Mouse (Mus musculus) CH12.LX (cell line): ENCODE results near the gene Gtf2h1. TPM values are rescaled to one million over a fixed set of nuclear protein-coding genes. Genes with fewer than 3 reads are reported as not detected.

ENCODE experiments used
- DNase-seq: peaks from one replicate; pipeline ENCODE4 v3.0.0-alpha.2; 2013; ENCODE audit errors: extremely low read depth
- H3K27ac ChIP-seq: 2 replicates; pipeline ENCODE4 v1.5.1; 2012; ENCODE audit warnings: low read depth, mild to moderate bottlenecking, control low read depth, moderate library complexity; ENCODE audit not compliant: insufficient read depth
- H3K27me3 ChIP-seq: replicated peaks from 2 replicates; pipeline ENCODE3; 2012; ENCODE audit warnings: inconsistent platforms
- H3K36me3 ChIP-seq, 2 experiments: replicated peaks in 1 of 2; 2 replicates each; pipeline versions ENCODE3 to v1.6.1; 2012; ENCODE audit warnings: inconsistent platforms in 1 of 2, low read length in 1 of 2, mild to moderate bottlenecking in 1 of 2, mixed read lengths in 1 of 2, moderate library complexity in 1 of 2; ENCODE audit not compliant: control insufficient read depth in 1 of 2, insufficient read depth in 1 of 2
- H3K4me1 ChIP-seq, 2 experiments: 2 replicates each; pipeline ENCODE4 v1.6.1; 2012; ENCODE audit warnings: inconsistent platforms in 1 of 2, moderate library complexity in 1 of 2; ENCODE audit not compliant: insufficient read depth in 2 of 2, control insufficient read depth in 1 of 2
- H3K4me2 ChIP-seq: 2 replicates; pipeline ENCODE4 v1.6.1; 2012; ENCODE audit warnings: low read depth, mild to moderate bottlenecking, control low read depth; ENCODE audit not compliant: poor library complexity, insufficient read depth, severe bottlenecking
- H3K4me3 ChIP-seq, 3 experiments: fragments of 150-350 bp in 1 of 3; sonication (generic) in 1 of 3; replicated peaks in 1 of 3; 2 replicates each; pipeline versions ENCODE3 to v1.5.1; 2011 to 2012; ENCODE audit warnings: low read depth in 2 of 3, low read length in 2 of 3, mild to moderate bottlenecking in 2 of 3, moderate library complexity in 2 of 3, control low read depth in 1 of 3, improper control_type of control experiment in 1 of 3, inconsistent platforms in 1 of 3, mixed read lengths in 1 of 3; ENCODE audit not compliant: poor library complexity in 1 of 3
- H3K79me2 ChIP-seq: replicated peaks from 2 replicates; pipeline ENCODE4 v1.6.1; 2012; ENCODE audit warnings: mild to moderate bottlenecking, moderate library complexity; ENCODE audit not compliant: control insufficient read depth, poor library complexity, insufficient read depth, severe bottlenecking; ENCODE audit errors: extremely low read depth
- H3K9ac ChIP-seq: 2 replicates; pipeline ENCODE4 v1.6.1; 2012; ENCODE audit warnings: low read depth, mild to moderate bottlenecking, control low read depth, moderate library complexity; ENCODE audit not compliant: insufficient read depth
- H3K9me3 ChIP-seq: replicated peaks from 2 replicates; pipeline ENCODE3; 2012; ENCODE audit warnings: low read length, inconsistent platforms, mixed read lengths
- BHLHE40 ChIP-seq: IDR thresholded peaks from 2 replicates; pipeline ENCODE4 v1.6.1; 2011; ENCODE audit warnings: mild to moderate bottlenecking, low read depth, low read length, improper control_type of control experiment
- CHD1 ChIP-seq: IDR thresholded peaks from 2 replicates; pipeline ENCODE4 v1.6.1; 2012; ENCODE audit warnings: low read depth, low read length, improper control_type of control experiment, inconsistent platforms
- CTCF ChIP-seq, 2 experiments: IDR thresholded peaks in 1 of 2; conservative IDR thresholded peaks in 1 of 2; 2 replicates each; pipeline ENCODE4 v1.5.1; 2011 to 2012; ENCODE audit warnings: low read depth in 2 of 2, low read length in 2 of 2, improper control_type of control experiment in 1 of 2, inconsistent platforms in 1 of 2, mild to moderate bottlenecking in 1 of 2, moderate library complexity in 1 of 2
- ELF1 ChIP-seq: IDR thresholded peaks from 2 replicates; pipeline ENCODE4 v1.6.1; 2014; ENCODE audit warnings: low read depth, mild to moderate bottlenecking, inconsistent platforms, low read length, improper control_type of control experiment
- EP300 ChIP-seq: IDR thresholded peaks from 2 replicates; pipeline ENCODE4 v1.6.1; 2011; ENCODE audit warnings: low read length, improper control_type of control experiment
- GABPA ChIP-seq: IDR thresholded peaks from 2 replicates; pipeline ENCODE4 v1.6.1; 2012; ENCODE audit warnings: low read depth, low read length, improper control_type of control experiment, inconsistent platforms; ENCODE audit not compliant: insufficient replicate concordance
- HCFC1 ChIP-seq: IDR thresholded peaks from 2 replicates; pipeline ENCODE4 v1.6.1; 2012; ENCODE audit warnings: low read depth, mild to moderate bottlenecking, inconsistent platforms, low read length, improper control_type of control experiment
- JUN ChIP-seq: IDR thresholded peaks from 2 replicates; pipeline ENCODE4 v1.6.1; 2011; ENCODE audit warnings: low read depth, mild to moderate bottlenecking, low read length, improper control_type of control experiment, moderate library complexity; ENCODE audit not compliant: insufficient read depth
- JUND ChIP-seq: conservative IDR thresholded peaks from 2 replicates; pipeline ENCODE4 v1.6.1; 2011; ENCODE audit warnings: low read depth, low read length, improper control_type of control experiment
- KAT2A ChIP-seq: IDR thresholded peaks from 2 replicates; pipeline ENCODE4 v1.6.1; 2012; ENCODE audit warnings: low read length, improper control_type of control experiment, inconsistent platforms; ENCODE audit not compliant: insufficient replicate concordance
- MAFK ChIP-seq: IDR thresholded peaks from 2 replicates; pipeline ENCODE4 v1.6.1; 2011; ENCODE audit warnings: low read length, improper control_type of control experiment; ENCODE audit not compliant: insufficient replicate concordance
- MAX ChIP-seq: IDR thresholded peaks from 2 replicates; pipeline ENCODE4 v1.6.1; 2011; ENCODE audit warnings: low read length, improper control_type of control experiment
- MYC ChIP-seq: IDR thresholded peaks from 2 replicates; pipeline ENCODE4 v1.6.1; 2011; ENCODE audit warnings: low read depth, mild to moderate bottlenecking, improper control_type of control experiment, low read length
- NRF1 ChIP-seq: IDR thresholded peaks from 2 replicates; pipeline ENCODE4 v1.6.1; 2014; ENCODE audit warnings: low read depth, mild to moderate bottlenecking, inconsistent platforms, low read length, improper control_type of control experiment, moderate library complexity
- POLR2A ChIP-seq: IDR thresholded peaks from 2 replicates; pipeline ENCODE4 v1.6.1; 2011; ENCODE audit warnings: low read depth, mild to moderate bottlenecking, improper control_type of control experiment, low read length
- RCOR1 ChIP-seq: conservative IDR thresholded peaks from 2 replicates; pipeline ENCODE4 v1.6.1; 2012; ENCODE audit warnings: low read depth, mild to moderate bottlenecking, inconsistent platforms, low read length, improper control_type of control experiment
- SIN3A ChIP-seq: IDR thresholded peaks from 2 replicates; pipeline ENCODE4 v1.6.1; 2012; ENCODE audit warnings: low read length, improper control_type of control experiment, inconsistent platforms
- SMC3 ChIP-seq: IDR thresholded peaks from 2 replicates; pipeline ENCODE4 v1.6.1; 2011; ENCODE audit warnings: low read depth, low read length, improper control_type of control experiment
- TCF12 ChIP-seq: IDR thresholded peaks from 2 replicates; pipeline ENCODE4 v1.6.1; 2014; ENCODE audit warnings: low read depth, mild to moderate bottlenecking, inconsistent platforms, low read length, improper control_type of control experiment
- USF1 ChIP-seq: IDR thresholded peaks from 2 replicates; pipeline ENCODE4 v1.6.1; 2014; ENCODE audit warnings: low read depth, mild to moderate bottlenecking, inconsistent platforms, low read length, improper control_type of control experiment
- ZC3H11A ChIP-seq: IDR thresholded peaks from 2 replicates; pipeline ENCODE4 v1.6.1; 2012; ENCODE audit warnings: low read depth, mild to moderate bottlenecking, inconsistent platforms, low read length, improper control_type of control experiment
- ZKSCAN1 ChIP-seq: IDR thresholded peaks from 2 replicates; pipeline ENCODE4 v1.6.1; 2012; ENCODE audit warnings: low read depth, inconsistent platforms, low read length, improper control_type of control experiment, borderline replicate concordance
- ZMIZ1 ChIP-seq: IDR thresholded peaks from 2 replicates; pipeline ENCODE4 v1.6.1; 2012; ENCODE audit warnings: low read depth, mild to moderate bottlenecking, inconsistent platforms, low read length, improper control_type of control experiment
- ZNF384 ChIP-seq: IDR thresholded peaks from 2 replicates; pipeline ENCODE4 v1.6.1; 2012; ENCODE audit warnings: low read depth, low read length, improper control_type of control experiment, inconsistent platforms
- dilution Hi-C: fragments of 300-500 bp; cut with MboI; formaldehyde crosslinking; loops from 2 replicates; pipeline ENCODE4 v1.14.3; 2020; ENCODE audit warnings: low sequenced_read_pairs; ENCODE audit not compliant: extremely low pct_unique_long_range_greater_than_20kb, extremely low pct_ligation_motif_present
- in situ Hi-C: fragments of 300-500 bp; cut with MboI; formaldehyde crosslinking; loops from 3 replicates; pipeline ENCODE4 v1.14.3; 2019; ENCODE audit warnings: low sequenced_read_pairs, low pct_ligation_motif_present, low pct_unique_long_range_greater_than_20kb, mixed read lengths
- polyA plus RNA-seq: library from polyadenylated mRNA; unstranded; fragments of >175 nt; gene quantifications from 2 replicates; pipeline ENCODE4 v1.2.1, GENCODE M21; 2012; ENCODE audit warnings: low read depth; ENCODE audit not compliant: insufficient read length
- total RNA-seq, 2 experiments: library from RNA; depleted of rRNA; stranded (reverse); fragments of 300-350 nt in 1 of 2; fragments of >200 nt in 1 of 2; gene quantifications; 2 replicates each; pipeline ENCODE4 v1.2.3; 2012 to 2014

Gtf2h1 gene
- total and polyA plus RNA-seq, 3 experiments, result 79.2 to 172 (median 161) TPM

GRCm38 (mm10) chr7:46827046-46827802 is 31.3 kb downstream of the Gtf2h1 start:
- DNase-seq, result no peak
- dilution Hi-C loops, result no loop called here
- Histone ChIP-seq H3K9ac (no peak overlapping the region), H3K27me3 (no peaks in the 10 kb centered on the region), H3K36me3 (peaks cover 13 to 43% of the 10 kb centered on the region in 2 experiments), H3K9me3 (no peaks in the 10 kb centered on the region), H3K79me2 (no peaks in the 10 kb centered on the region), H3K27ac (no peak overlapping the region), H3K4me2 (no peak overlapping the region), H3K4me3 (no peak overlapping the region), H3K4me1 (peaks cover 2 to 14% of the 10 kb centered on the region in 2 experiments; a peak in 2 of 4 replicates)
- TF ChIP-seq RCOR1 (no peak), EP300 (no peak), CTCF (conservative IDR thresholded peaks at IDR 0.05 in 1 of 2, IDR thresholded peaks at IDR 0.05 in 1 of 2; ENCODE audit: low read depth in 2 of 2, low read length in 2 of 2) (no peak), MAX (no peak), POLR2A (no peak), JUN (no peak), ZNF384 (no peak), TCF12 (no peak), USF1 (no peak)
- in situ Hi-C loops, result no loop called here

- in situ Hi-C loops, result no loop called here
- no peaks in the 10 kb centered on the region for H3K9me3 ChIP-seq
- H3K4me2 ChIP-seq, result no peak overlapping the region
- no peaks in the 10 kb centered on the region for H3K27me3 ChIP-seq
- H3K79me2 ChIP-seq, result no peaks in the 10 kb centered on the region
- H3K4me1 ChIP-seq, result peaks cover 2 to 14% of the 10 kb centered on the region in 2 experiments; a peak in 2 of 4 replicates
- no peak overlapping the region for H3K9ac ChIP-seq
- no peak overlapping the region for H3K27ac ChIP-seq
- TF ChIP-seq MYC (no peak), ZC3H11A (no peak), SIN3A (no peak), ZNF384 (no peak), NRF1 (no peak), CHD1 (no peak), USF1 (no peak), ZKSCAN1 (no peak), KAT2A (no peak), BHLHE40 (no peak), GABPA (no peak), SMC3 (no peak), CTCF (conservative IDR thresholded peaks at IDR 0.05 in 1 of 2, IDR thresholded peaks at IDR 0.05 in 1 of 2; ENCODE audit: low read depth in 2 of 2, low read length in 2 of 2) (no peak), JUN (no peak), JUND (no peak), ELF1 (no peak), HCFC1 (no peak), ZMIZ1 (no peak), MAFK (no peak)
- TF ChIP-seq, all 38 proteins: peak for 0
- no peak overlapping the region for H3K4me3 ChIP-seq
- no peak for DNase-seq
- dilution Hi-C loops, result no loop called here
- H3K36me3 ChIP-seq, result peaks cover 7 to 37% of the 10 kb centered on the region in 2 experiments
Observed at GRCm38 (mm10) chr7:46827803-46828184, 31.9 kb downstream of the Gtf2h1 start.
